Mouse (Mus musculus) layer of hippocampus, postnatal 25 days (tissue): ENCODE measurements at regions not wholly inside any gene's neighbourhood (a gene's known extent, or its start where the extent isn't known, plus 50 kb on each side); places are given as distances from the start of the nearest gene placed in this dataset.
A peak's percentile ranks its signal among the peaks of the same experiment; 100 is the strongest.

Experiments
- DNase-seq, 2 experiments: peaks; one replicate each; pipeline ENCODE4 v3.0.0; 2022; ENCODE audit warnings: mixed read lengths in 2 of 2, low spot score in 1 of 2; ENCODE audit errors: extremely low spot score in 1 of 2

DNA sequence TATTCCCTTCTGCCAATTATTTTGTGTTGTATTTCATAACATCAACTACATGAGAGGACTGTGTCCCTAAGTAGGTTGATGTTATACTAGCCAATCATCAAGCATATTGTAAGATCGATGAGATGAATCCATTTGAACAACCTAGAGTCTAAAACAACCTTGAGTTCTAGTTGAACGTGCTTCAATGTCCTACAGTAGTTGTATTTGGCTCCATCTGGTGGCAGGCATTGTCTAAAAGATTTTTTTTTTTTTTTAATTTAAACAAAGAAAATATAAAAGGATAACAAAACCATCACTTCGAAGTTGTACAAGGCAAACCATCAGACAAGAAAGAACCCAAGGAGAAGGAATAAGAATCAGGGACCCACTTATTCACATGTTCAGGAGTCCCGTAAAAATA is 114.4 kb downstream of the Pih1d3 start:
- DNase-seq: peak in 1 of 2 experiments; percentile 16

DNA sequence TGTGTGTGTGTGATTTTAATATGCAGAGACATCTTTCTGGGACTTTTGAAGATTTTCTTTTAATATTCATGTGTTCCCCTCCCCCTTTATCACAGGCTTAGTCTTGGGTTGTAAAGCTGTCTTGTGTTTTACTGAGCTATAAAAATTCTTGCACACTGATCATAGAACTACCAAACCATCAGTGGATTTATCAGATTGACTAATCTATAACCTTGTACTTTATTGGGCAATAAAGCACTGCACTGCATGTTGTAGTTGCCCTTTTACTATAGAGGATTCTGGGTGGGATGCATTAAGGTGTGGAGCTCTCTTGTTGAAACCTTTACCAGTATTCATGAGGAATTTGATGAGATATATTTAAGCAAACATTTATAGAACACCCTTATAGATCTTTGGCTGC is 141.3 kb downstream of the Pih1d3 start:
- no peak for DNase-seq

DNA sequence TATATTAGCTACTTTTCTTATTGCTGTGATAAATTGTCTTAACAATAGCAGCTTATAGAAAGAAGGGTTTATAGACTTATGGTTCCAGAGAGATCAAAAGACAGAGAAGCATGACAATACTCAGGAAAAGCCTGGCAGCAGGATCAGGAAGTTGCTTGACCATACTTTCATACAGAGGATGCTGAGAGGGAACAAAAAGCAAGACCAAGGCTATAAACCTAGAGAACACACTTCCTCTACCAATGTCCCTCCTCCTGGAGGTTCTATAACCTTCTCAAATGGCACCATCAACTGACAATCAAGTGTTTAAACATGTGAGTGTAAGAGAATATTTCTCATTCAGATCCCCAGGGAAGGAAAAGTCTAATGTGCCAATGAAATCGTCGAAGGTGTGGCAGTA is 154.7 kb downstream of the Pih1d3 start:
- DNase-seq: no peak

DNA sequence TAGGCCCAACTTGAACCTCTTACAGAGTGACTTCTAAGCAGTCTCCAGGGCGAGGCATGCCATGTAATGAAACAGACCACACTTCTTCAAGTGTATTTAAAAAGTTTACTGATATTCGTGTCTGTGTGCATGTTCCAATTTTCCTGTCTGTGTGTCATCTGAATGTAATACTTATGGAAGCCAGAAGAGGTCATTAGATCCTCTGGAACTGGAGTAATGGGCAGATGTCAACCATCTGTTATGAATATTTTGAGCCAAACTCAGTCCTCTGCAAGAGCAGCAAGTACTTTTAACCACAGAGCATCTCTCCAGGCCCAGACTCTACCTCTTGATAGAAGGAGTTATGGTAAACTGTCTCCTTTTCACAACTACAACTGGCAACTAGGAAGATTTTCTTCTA is 156.4 kb downstream of the Pih1d3 start:
- DNase-seq: no peak

DNA sequence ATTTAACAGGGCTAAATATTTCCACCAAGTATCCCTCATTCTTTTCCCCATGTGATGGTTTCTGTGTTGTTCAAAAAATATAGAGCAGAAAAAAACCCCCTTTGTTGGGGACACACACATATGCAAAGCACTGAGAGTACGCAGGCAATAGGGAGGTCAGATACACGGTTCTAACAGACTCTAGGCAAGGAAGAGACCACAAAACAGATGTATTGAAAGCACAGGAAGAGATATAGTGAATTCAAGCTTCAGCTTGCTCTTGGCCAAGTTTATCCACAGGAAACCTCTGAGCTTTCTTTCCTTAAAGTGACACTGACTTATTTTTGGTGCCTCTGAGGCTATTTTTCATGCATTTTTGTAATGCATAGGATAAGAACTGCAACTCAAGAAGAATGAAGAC is 157.7 kb downstream of the Pih1d3 start:
- DNase-seq: no peak

DNA sequence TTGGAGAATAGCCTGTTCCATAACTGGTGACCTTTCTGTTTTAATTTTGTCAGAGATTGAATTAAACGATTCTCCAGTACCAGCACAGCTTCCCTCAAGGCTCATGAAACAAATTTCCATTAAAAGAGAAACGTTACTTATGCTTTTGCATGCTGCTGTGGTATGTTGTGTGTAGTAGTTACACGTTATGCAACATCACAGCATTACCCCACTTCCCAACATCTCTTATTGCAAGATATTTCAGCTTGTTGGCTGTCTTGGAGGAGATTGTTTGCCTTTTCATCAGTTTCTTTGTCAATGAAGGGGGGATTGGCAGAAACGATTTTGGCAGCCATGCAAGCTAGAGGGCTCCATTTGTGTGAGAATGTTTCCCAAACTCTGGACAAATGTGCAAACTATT is 159.6 kb downstream of the Pih1d3 start:
- no peak for DNase-seq
